13 mouse cellular contexts compared by ENCODE assay signal in genomic region chr9:102916076-102916475, GRCm38 (mm10).
"Had no signal": no experiment of that assay in that cellular context is flagged by ENCODE, and none has a peak within 500 bp of the region (broad histone marks: within the 10 kb centered on the region; RNA-seq: fewer than 3 reads in every experiment).

No protein-coding gene starts in this region.

- H3K9me3 ChIP-seq: limb, embryonic 15.5 days; liver, embryonic 12.5 days; midbrain, embryonic 12.5 days; neural tube, embryonic 13.5 days had no signal

- H3K9ac ChIP-seq: limb, embryonic 15.5 days; liver, embryonic 12.5 days; midbrain, embryonic 12.5 days; neural tube, embryonic 13.5 days had no signal

- H3K4me3 ChIP-seq: limb, embryonic 15.5 days; liver, embryonic 12.5 days; midbrain, embryonic 12.5 days; neural tube, embryonic 13.5 days had no signal

- H3K27me3 ChIP-seq: limb, embryonic 15.5 days; liver, embryonic 12.5 days; midbrain, embryonic 12.5 days; neural tube, embryonic 13.5 days had no signal

- DNase-seq: kidney, adult 18-20 months; kidney, postnatal 14 days; layer of hippocampus, postnatal 36 days; retina, postnatal 1 day; right cerebral cortex, postnatal 4 days; spleen, adult 18-20 months; thymus, adult 18-20 months; thymus, postnatal 14 days had no signal

- H3K27ac ChIP-seq: limb, embryonic 15.5 days; liver, embryonic 12.5 days; midbrain, embryonic 12.5 days; neural tube, embryonic 13.5 days had no signal

- H3K36me3 ChIP-seq: liver, embryonic 12.5 days had no signal

- H3K4me2 ChIP-seq: limb, embryonic 15.5 days; liver, embryonic 12.5 days; midbrain, embryonic 12.5 days; neural tube, embryonic 13.5 days had no signal

- H3K4me1 ChIP-seq: liver, embryonic 12.5 days; midbrain, embryonic 12.5 days; neural tube, embryonic 13.5 days had no signal

- ATAC-seq: liver, embryonic 12.5 days; midbrain, embryonic 16.5 days had no signal
